Mouse (Mus musculus): Measurements from ENCODE around the gene Dync1h1.
"Not testable (repeated sequence)": the region's sequence is repeated elsewhere in the genome, so short reads cannot be mapped to it uniquely, and the experiment has no call there.

Dync1h1 gene

DNA sequence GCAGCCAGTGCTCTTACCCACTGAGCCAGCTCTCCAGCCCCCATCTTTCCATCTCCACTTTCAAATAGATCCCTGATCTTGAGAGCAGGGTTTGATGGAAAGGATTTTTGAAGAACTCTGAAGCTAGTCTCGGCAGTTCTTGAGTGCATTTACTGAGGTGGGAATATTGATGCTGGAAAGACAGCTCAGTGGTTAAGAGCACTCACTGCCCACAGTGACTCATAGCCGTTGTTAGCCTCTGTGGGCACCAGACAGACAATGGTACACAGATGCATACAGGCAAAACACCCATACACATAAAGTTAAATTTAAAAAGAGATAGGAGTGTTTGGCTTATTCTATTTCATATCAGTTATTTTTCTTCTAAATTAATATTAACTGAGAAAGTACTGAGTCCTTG is 5.4 kb downstream of the Dync1h1 start:
- DNase-seq (ENCODE audit: low spot score in 2 of 2): no peak

DNA sequence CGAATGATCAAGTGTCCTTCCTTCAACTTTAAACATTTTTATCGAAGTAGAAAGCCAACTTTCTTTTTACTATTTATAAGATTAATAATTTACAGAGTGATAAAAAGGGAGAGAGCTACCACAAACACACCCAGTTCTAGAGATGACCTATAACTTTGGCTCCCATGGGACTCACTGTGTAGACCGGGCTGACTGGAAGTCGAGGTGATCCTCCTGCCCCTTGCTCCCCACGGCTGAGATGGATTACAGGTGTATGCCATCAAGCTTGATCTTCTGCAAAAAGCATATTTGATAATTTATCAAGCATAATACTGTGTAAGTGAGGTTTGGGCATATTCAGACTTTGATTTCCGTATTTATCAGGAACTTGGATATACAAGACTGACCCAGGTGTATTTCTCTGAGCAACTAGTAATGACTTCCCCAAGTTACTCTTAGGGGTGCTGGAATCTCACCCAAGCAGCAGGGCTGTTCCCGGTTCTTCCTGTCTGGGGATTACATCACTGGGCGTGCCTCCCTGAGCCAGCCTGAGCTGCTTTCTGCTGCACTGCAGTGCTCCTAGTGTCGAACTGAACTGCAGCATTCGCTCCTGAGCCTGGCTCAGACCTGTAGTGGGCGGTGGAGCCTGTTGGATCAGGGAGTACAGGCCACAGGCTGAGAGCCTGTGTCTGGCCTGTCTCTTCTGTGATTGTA is 7.4 kb downstream of the Dync1h1 start:
- DNase-seq (ENCODE audit: low spot score in 2 of 2): peak in 1 of 2 experiments; percentile 25

DNA sequence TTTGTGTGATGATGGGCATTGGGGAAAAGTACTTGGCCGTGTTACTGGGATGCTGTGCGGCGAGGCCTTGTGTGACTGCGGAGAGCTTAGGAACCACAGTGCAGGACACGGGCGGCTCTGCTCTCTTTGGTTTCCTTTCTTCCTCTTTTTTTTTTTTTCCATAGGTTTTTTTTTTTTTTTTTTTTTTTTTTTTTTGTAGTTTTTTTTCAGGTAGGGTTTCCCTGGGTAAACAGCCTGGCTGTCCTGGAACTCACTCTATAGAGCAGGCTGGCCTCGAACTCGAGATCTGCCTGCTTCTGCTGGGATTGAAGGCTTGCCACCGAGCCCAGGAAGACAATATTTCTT is 7.9 kb downstream of the Dync1h1 start:
- no peak for DNase-seq (ENCODE audit: low spot score in 2 of 2)

DNA sequence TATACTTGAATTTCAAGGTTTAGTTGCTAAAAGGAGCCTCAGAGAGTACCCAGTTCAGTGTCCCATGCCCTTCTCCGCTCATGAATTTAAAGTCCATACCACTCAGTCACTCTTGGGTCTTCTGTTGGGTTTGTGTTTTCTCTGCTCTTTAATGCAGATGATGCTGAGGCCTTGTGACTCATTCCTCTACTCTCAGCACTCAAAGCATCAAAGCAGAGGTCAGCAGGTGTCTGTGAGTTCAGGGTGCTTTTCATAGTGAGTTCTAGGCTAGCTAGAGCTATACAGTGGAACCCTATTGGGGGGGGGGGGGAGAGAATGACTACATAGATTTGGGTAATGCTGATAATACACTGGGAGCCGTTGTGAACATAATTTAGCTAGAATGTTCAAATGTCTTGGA is 9.5 kb downstream of the Dync1h1 start:
- no peak for DNase-seq (ENCODE audit: low spot score in 2 of 2)

DNA sequence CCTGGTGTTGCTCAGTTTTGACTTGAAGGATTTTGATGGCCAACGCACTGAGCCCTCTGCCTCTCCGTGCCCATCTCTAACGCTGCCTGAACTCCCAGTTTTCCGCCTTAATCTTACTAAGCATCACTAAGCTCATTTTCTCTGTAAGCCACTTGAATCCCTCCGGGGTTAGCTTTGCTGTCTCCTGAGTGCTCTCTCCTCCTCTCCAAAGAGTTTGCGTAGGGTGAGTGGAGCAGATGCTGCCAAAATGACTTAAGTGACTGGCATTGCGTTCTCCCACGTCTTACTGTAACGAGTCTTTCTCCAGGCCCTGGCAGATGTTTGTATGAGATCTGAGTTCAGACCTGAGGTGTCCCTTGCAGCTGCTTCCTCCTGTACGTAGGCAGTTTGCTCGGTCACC is 28.8 kb downstream of the Dync1h1 start:
- DNase-seq (ENCODE audit: low spot score in 2 of 2): no peak

DNA sequence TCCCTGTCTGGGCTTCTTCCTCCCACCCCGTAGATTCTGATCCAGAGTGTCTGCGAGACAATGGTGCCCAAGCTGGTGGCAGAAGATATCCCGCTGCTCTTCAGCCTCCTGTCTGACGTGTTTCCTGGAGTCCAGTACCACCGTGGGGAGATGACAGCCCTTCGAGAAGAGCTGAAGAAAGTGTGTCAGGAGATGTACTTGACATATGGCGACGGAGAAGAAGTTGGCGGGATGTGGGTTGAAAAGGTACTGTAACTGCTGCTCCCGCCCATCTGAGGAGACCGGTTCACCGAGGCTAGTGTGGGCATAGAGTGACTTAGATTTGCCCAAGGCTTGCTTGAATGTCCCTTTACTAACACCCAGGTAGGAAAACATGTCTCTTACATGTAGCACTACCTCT is 35.0 kb downstream of the Dync1h1 start:
- no peak for DNase-seq (ENCODE audit: low spot score in 2 of 2)

DNA sequence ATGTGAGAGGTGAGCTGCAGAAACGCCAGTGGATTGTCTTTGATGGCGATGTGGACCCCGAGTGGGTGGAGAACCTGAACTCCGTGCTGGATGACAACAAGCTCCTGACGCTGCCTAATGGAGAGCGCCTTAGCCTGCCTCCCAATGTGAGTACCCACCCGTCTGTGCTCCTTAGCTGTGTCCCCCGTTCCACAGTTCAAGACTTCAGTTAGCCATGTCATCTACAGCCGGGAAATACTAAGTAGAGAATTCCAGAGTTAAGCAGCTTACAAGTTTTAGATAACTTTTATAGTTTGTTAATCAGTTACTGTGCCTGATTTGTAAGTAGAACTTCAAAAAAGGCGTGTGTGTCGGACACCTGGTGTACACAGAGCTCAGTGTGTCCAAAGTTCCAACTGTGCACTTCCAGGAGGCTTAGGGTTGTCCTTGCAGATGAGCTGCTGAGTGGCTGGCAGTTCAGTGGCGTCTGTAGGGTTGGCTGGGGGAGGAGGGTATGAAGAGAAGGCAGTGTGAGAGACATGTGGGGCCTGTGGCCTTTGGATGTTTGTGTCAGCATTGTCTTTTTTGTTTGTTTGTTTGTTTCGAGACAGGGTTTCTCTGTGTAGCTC is 36.4 kb downstream of the Dync1h1 start:
- DNase-seq (ENCODE audit: low spot score in 2 of 2): no peak

DNA sequence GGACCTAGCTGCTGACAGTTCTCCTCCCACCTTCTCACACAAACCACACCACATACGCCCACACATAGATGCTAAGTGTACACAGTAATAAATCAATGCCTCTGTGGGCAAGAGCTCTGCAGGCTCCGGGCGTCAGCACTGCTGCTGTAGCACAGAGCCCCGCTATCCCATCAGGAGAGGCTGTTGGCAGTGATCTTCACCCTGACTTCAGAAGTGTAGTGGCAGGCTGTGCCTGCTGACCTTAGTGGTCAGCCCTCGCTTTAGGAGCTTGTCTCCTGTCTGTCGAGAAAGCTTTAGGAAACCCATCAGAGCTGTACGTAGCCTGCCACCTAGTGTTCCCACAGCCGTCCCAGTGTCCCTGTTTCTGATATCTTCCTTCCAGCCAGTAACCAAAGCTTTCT is 49.0 kb downstream of the Dync1h1 start:
- DNase-seq (ENCODE audit: low spot score in 2 of 2): no peak

DNA sequence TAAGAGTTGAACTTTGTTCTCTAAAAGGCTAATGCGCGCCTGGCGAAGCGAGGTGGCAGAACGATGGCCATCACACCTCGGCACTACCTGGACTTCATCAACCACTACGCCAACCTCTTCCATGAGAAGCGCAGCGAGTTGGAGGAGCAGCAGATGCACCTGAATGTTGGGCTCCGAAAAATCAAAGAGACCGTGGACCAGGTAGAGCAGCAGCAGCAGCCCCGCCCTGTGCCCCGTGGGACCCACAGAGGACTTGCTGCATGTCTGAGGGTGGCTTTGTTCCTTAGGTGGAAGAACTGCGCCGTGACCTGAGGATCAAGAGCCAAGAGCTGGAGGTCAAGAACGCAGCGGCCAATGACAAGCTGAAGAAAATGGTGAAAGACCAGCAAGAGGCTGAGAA is 50.2 kb downstream of the Dync1h1 start:
- no peak for DNase-seq (ENCODE audit: low spot score in 2 of 2)

DNA sequence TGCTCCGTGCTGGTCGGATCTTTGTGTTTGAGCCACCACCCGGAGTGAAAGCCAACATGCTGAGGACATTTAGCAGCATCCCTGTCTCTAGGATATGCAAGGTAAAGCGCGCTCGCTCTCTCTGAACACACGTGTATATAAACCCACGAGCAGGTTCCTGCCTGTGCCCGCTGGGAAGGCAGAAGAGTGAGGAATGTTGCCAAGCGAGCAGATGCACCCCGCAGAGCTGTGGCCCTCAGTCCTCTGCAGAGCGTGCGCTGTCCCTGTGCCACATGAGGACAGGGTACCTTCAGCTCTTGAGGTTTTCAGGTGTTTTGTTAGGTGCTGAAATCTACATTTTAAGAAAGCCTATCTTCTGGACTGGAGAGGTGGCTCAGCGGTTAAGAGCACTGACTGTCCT is 60.5 kb downstream of the Dync1h1 start:
- DNase-seq (ENCODE audit: low spot score in 2 of 2): no peak

DNA sequence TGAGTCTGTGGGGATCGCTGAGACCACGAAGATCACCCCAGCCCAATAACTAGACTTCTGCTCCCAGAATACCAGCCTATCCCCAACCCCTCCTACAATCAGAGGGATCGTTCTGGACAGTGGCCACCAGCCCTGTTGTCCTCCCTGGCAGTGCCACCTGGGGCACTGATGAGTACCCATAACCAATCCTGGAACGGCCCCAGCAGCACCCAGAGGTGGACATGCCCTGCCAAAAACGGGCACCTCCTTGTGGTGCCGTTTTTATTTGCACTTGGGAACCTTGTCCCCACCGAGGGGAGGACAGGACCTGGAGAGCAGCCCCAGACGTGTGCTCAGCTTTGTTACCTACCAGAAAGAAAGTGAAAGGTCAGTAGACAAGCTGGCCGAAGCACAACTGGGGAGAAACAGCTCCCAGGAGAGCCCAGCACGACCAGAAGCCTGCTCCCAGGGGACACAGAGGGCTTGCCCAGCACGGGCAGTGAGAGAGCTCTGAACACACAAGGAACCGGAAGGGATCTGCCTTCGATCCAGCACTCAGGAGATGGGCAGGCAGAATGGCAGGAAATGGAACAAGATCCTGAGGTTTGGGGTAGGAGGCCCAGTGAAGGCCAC is 66.3 kb downstream of the Dync1h1 start:
- DNase-seq (ENCODE audit: low spot score in 2 of 2): no peak

DNA sequence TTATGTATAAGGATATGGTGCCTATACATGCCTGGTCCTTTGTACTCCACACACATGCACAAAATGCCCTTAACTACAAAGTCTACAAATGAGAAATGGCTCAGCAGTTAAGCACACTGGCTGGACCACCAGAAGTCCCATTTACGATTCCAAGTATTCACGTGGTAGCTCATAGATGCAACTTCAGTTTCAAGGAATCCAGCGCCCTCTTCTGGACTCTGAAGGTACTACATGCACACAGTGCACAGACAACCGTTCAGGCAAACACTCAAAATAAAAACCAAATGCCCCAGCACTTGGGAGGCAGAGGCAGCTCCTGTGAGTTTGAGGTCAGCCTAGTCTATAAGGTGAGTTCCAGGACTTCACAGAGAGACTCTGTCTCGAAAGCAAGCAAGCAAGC is 73.0 kb downstream of the Dync1h1 start:
- DNase-seq (ENCODE audit: low spot score in 2 of 2): no peak

DNA sequence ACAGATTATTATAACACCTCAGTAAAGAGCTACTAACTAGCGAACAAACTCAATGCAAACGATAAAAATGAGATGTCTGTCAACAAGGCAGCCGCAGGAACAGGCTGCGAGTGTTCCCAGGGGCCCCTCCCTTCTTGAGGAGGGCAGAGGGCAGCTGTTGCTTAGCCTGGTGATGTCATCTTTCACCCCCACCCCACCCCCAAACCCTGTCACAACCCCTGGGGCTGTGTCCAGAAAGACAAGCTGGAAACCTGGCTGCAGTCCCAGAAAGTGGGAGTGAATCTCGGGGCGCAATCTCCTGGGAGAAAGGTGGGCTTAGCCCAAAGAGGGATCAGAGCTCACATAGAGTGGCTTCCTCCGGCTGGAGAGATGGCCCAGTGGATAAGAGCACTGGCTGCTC is 79.9 kb downstream of the Dync1h1 start:
- DNase-seq (ENCODE audit: low spot score in 2 of 2): no peak

DNA sequence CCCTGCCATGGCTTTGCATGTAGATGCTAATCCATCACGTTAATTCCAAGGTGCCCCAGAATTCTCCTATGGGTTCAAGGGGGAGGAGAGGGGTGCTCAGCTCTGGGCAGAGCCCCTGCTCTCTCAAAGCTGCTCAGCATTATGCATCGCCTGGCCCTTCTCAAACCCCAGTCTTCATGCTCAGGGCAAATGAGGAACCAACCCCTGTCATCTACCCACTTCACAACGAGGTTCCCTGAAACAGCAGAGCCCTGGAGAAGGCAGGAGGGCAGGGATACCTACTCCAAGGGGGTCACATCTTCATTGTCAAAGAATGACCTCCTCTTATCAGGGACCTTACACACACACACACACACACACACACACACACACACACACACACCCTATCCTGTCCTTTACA is 80.6 kb downstream of the Dync1h1 start:
- no peak for DNase-seq (ENCODE audit: low spot score in 2 of 2)

DNA sequence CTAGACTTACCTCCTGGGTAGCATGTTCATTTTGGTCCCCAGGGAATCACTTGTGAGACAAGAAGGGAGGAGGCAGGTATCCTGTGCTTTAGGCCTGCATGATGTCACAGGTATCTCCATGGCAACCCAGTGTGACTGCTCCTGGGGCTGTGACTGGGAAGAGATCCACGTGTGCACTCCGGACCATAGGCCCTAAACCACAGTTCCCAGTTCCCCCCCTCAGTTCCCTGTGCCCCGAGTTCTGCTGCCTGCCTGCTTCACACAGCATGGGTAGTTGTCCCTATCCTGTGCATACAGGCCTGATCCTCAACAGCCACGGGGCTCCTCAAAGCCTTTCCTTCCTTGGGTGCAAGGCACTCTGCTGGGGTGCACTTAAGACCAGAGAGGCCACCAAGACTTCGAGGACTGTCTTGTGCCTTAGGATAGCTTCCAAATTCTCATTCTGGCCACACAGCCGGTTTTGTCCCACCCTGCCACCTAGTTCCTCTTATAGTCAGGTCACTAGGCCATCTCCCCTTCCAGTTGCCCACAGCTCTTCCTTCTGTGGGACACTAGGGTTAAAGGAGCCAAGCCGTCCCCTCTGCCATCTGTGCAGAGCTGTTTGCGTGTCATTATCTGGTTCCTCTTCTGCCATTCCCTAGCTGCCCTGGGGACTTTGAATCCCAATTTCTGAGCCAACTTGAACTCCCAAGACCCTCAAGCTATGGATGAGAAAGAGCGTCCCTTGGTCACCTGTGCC is 81.5 kb downstream of the Dync1h1 start, which contains the start of gene 1700001K19Rik:
TSS of gene 1700001K19Rik (minus strand) at position 59 of the 739 bp plus-strand sequence.
- no peak for DNase-seq (ENCODE audit: low spot score in 2 of 2)

DNA sequence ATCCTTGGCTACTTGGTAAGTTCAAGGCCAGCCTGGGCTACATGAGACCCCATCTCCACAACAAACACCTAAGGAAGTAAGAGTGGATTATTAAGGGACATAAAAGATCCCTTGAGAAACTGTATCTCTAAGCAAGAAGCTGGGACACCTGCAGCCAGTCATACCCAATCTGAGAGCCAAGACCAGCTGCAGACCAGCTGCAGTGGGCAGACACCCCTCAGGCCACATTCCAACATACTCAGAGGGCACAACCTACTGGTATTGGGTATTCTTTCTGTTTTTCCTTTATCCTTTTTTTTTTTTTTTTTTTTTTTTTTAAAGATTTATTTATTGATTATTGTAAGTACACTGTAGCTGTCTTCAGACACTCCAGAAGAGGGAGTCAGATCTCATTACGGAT is 82.3 kb downstream of the Dync1h1 start:
- DNase-seq (ENCODE audit: low spot score in 2 of 2): no peak

DNA sequence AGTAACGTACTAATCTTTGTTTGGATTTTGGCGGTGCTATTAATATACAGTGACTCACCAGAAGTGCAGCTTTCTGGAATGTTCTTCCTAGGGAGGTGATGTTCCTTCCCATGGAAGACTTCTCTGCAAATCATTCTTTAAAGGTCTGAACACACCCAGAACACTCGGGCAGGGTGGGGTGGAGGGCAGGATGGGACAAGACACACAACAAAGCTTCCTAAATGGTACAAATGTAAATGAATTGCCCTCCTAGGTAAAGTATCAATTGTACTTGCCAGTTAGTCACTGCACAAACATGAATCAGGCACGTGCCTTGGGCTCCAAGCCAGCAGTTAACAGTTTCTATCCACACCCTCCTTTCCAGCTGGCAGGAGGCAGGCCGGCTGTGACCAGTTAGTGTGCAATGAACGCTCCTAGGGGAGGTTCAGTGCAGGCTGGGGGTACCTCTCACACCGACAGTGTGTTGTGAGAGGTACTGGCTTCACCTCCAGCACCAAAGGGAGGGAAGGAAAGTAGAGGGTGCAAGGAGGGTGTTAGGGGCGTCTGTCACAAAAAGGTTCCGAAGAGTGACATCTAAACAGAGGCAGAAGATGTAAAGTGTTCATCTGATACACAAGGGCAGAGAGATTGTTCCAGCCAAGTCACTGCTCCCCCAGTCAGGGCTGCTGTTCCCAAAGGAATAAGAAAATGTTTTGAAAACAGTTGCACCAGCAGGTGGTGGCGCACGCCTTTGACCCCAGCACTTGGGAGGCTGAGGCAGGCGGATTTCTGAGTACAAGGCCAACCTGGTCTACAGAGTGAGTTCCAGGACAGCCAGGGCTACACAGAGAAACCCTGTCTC is 86.9 kb downstream of the Dync1h1 start:
- DNase-seq (ENCODE audit: low spot score in 2 of 2): peak in 1 of 2 experiments; percentile 36

DNA sequence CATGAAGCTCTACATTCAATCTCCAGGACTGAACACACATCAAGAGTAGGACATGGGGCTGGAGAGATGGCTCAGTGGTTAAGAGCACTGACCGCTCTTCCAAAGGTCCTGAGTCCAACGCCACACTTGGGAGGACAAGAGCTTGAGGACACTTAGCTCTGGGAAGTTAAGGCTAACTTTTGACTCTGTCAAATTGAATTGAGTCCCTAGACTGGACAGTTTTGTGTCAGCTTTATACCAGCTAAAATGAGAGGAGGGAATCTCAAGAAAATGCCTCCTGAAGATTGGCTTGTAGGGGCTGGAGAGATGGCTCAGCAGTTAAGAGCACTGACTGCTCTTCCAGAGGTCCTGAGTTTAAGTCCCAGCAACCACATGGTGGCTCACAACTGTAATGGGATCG is 87.7 kb downstream of the Dync1h1 start:
- not testable (repeated sequence) for DNase-seq (ENCODE audit: low spot score in 2 of 2)

DNA sequence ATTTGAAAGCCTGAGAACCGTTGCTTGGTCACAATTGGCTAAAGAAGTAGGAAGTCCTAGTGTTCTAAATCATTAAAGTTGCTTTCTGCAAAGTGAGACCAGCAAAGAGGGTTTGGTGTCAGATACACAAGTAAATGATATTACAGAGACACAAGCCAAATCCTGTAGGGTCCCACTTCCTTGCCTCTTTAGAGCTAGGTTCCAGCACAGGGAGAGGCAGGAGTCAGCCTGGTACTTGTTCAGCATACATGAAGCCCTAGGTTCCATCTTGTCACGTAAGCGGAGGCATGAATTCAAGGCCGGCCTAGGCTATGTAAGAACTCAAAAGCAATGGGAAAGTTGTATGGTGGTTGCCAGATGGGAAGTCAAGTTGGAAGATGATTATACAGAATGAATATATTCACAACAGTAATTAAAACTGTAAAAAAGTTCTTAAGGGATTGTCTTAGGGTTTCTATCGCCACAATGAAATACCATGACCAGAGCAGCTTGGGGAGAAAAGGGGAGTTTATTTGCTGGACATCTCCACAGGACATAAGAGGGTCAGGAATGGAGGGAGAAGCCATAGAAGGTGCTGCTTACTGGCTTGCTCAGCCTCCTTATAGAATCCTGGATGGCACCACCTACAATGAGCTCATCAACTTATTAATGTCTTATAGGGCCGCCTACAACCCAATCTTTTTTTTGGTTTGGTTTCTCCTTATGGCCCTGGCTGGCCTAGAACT is 88.8 kb downstream of the Dync1h1 start:
- DNase-seq (ENCODE audit: low spot score in 2 of 2): no peak

DNA sequence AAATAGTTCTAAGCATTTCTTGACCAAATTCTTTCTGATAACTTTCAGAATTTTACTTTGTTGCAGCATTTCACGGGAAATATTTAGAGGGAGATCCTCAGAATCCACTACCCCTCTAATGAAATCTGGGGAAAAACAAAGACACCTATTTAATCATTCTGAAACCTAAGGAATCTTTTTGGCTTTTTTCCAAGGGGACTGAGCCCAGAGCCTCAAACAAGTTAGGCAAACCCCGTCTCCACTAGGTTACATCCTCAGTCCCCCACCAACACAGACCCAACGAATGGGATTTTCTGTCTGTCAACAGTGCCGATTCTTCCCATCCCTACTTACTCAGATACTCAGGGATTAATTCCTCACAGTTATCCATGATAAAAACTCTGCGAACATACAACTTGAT is 92.1 kb downstream of the Dync1h1 start:
- DNase-seq (ENCODE audit: low spot score in 2 of 2): not testable (repeated sequence)

DNA sequence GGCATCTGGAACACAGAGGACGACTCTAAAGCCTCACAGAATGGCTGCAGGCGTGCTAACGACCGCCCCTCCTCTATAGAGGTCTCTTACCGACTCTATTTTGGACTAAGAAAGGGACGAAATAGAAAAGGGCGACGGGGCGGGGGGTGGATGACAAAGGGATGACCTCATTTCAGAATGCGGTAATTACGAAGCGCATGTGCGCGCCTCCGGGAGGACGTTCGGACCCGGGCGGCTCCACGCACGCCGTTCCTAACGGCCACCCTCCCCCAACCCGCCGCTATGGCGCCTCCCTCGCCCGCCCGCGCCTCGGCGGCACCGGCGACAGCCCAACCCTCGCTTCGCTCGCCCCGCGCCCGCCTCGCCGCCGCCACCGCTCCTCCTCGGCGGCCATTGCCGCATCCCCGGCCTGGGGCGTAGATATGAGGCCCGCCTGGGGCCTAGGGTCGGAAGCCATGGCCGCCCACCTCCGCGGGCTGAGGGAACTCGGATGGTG is 94.5 kb downstream of the Dync1h1 start:
- peak; percentile 38 to 57 for DNase-seq (ENCODE audit: low spot score in 2 of 2)
